Mouse (Mus musculus): ENCODE results near the gene Oprm1.

- TF ChIP-seq CTCF (IDR thresholded peaks at IDR 0.05; ENCODE audit: low read depth) = no peak
- TF ChIP-seq EP300 (IDR thresholded peaks at IDR 0.05; ENCODE audit: low read depth) = no peak
Observed at GRCm38 (mm10) chr10:7070924-7071323, 312.6 kb downstream of the Oprm1 start.

All from heart, postnatal 0 days (tissue).